Mouse (Mus musculus): ENCODE results near the gene Slc18a3. TPM values are rescaled to one million over a fixed set of nuclear protein-coding genes. Genes with fewer than 3 reads are reported as not detected.
A peak's percentile ranks its signal among the peaks of the same experiment; 100 is the strongest.

The Slc18a3 gene
- polyA plus RNA-seq, 1 experiment from 2014 or later: not detected

DNA sequence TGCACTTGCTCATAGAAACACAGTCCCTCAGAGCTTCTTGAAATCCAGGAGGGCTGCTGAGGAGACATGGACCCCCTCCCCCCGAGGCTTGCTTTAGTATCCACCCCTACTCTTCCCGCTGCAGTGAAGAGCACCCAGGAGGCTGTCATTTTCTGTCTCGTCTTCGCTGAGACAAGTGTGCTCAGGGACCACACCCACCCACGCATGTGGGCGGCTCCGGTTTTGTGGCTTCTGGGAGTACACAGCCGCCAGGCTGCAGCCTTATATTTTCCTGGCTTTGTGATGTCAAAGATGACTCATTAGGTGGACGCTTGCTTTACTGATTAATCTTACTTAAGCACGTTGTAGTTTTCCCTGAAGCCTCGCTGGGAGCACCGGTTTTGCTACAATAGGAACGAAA lies 27.9 kb upstream of the Slc18a3 start:
- 34% methylated on average over 13 of the region's 13 CpGs for WGBS
- Histone ChIP-seq H3K27me3 (ENCODE audit: low read depth, poor library complexity, severe bottlenecking) (peaks cover 30% of the 10 kb centered on the region), H3K4me1 (no peaks in the 10 kb centered on the region), H3K36me3 (no peaks in the 10 kb centered on the region), H3K9me3 (replicated peaks) (no peaks in the 10 kb centered on the region), H3K27ac (no peak overlapping the region), H3K4me3 (no peak overlapping the region)
- no peak for DNase-seq (ENCODE audit: low spot score)

DNA sequence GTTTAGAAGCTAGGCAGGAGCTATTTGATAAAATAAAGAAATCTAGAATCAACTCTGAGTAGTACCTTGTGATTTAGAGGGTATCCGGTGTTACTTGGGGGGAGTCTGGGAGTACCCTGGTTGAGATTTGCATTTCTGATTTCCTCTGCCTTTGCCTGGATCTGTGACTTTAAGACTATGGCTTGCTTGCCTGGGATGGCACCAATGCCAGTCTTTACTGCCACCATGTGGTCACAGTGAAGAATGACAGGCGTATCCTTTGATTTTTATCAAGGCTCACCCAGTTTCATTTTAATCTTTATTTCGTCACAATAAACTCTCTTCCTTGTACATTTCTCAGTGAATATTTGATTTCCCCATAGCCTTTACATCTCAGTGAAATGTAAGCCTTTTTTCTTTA lies 17.4 kb upstream of the Slc18a3 start:
- WGBS: 11% methylated on average over 3 of the region's 3 CpGs

DNA sequence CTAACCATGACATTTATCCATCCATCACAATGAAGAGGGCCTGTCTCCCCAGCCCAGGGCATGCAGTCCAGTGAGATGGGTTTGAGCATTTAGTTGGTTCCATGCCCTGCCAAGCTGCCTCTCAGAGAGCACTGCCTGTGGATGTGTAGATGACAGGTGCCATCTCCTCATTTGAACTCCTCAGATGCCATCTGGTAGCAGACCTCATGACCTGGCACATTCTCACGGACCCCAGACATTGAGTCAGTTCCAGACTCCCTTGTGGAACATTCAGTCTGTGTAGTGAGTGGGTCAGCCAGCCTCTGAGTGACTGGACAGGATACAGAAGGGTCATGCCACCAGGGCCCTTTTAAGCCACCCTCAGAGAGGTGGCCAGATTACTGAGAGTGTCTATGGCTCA lies 12.9 kb upstream of the Slc18a3 start:
- Histone ChIP-seq H3K4me3 (no peak overlapping the region), H3K36me3 (no peaks in the 10 kb centered on the region), H3K4me1 (no peaks in the 10 kb centered on the region), H3K9me3 (replicated peaks) (no peaks in the 10 kb centered on the region), H3K27ac (no peak overlapping the region), H3K27me3 (ENCODE audit: low read depth, poor library complexity, severe bottlenecking) (no peaks in the 10 kb centered on the region)
- no peak for DNase-seq (ENCODE audit: low spot score)
- WGBS: 83% methylated on average over 1 of the region's 1 CpGs

More for the DNA sequence above, 17.4 kb upstream of the Slc18a3 start:
- Histone ChIP-seq H3K36me3 (no peaks in the 10 kb centered on the region), H3K9me3 (replicated peaks) (no peaks in the 10 kb centered on the region), H3K4me3 (no peak overlapping the region), H3K27ac (no peak overlapping the region), H3K4me1 (no peaks in the 10 kb centered on the region), H3K27me3 (ENCODE audit: low read depth, poor library complexity, severe bottlenecking) (no peaks in the 10 kb centered on the region)
- DNase-seq (ENCODE audit: low spot score): no peak

DNA sequence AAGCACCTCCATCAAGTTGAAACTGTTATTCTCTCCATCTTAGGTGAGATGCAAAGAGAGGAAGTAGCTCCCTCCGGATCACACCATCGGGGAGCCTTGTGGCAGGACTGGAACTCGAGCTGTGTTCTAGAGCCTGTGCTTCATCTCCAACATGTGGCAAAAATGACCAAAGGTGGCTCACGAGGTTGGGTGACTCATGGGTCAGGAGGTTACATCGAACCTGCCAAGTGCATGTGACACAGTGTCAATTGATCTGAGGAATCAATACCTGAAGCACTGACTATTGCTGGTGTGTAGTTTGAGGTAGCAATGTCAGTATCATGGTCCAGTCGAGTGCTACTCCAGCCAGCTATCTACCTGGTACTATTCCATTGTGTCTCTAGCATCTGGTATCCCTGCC lies 11.9 kb upstream of the Slc18a3 start:
- Histone ChIP-seq H3K27ac (no peak overlapping the region), H3K4me1 (no peaks in the 10 kb centered on the region), H3K27me3 (ENCODE audit: low read depth, poor library complexity, severe bottlenecking) (no peaks in the 10 kb centered on the region), H3K4me3 (no peak overlapping the region), H3K9me3 (replicated peaks) (no peaks in the 10 kb centered on the region), H3K36me3 (no peaks in the 10 kb centered on the region)
- DNase-seq (ENCODE audit: low spot score): no peak
- 80% methylated on average over 6 of the region's 6 CpGs for WGBS

DNA sequence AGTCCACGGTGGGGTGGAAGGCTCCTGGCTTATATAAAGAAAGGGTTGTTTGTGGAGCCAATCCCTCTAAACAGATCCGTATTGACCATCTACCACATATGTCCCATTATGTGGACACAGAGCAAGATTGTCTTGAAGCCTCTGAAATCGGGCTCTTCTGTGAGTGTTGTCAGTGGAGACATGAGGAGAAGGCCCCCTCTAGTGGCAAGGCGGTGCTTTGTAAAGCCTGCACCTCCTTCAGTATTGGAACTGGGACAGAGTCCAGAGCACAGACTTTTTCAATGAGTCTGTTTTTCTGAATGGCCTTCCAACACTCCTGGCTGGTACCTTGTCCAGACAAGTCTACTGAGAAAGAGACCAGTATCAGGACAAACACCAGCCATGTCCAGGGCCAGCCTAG lies 8.3 kb upstream of the Slc18a3 start:
- DNase-seq (ENCODE audit: low spot score): peak; percentile 57
- Histone ChIP-seq H3K4me3 (no peak overlapping the region), H3K4me1 (no peaks in the 10 kb centered on the region), H3K9me3 (replicated peaks) (no peaks in the 10 kb centered on the region), H3K27ac (no peak overlapping the region), H3K27me3 (ENCODE audit: low read depth, poor library complexity, severe bottlenecking) (peaks cover 9% of the 10 kb centered on the region; the same call in 1 of the 2 replicates), H3K36me3 (no peaks in the 10 kb centered on the region)
- WGBS: 17% methylated on average over 4 of the region's 4 CpGs

DNA sequence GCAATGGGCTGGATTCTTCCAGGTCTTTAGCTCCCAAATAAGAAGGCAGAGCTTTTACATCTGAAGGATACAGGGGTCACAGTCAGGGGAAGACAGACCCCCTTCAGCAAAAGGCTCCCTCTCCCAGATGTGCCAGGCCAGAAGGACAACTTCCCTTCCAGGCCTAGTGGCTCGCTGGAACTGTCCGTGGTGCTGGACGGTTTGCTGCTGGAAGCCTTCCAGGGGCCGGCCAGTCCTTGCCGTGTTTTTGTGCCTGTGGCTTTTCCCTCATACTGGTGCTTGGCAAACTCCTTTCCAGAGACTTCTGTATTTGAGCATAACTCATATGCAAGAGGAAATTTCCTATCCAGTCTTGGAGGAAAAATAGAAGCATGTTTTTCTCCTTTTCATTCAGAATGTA lies 3.0 kb upstream of the Slc18a3 start:
- Histone ChIP-seq H3K27ac (no peak overlapping the region), H3K36me3 (no peaks in the 10 kb centered on the region), H3K27me3 (ENCODE audit: low read depth, poor library complexity, severe bottlenecking) (peaks cover 61% of the 10 kb centered on the region), H3K4me3 (no peak overlapping the region), H3K4me1 (peaks cover 25% of the 10 kb centered on the region), H3K9me3 (replicated peaks) (no peaks in the 10 kb centered on the region)
- 7% methylated on average over 5 of the region's 5 CpGs for WGBS
- peak; percentile 85 for DNase-seq (ENCODE audit: low spot score)

DNA sequence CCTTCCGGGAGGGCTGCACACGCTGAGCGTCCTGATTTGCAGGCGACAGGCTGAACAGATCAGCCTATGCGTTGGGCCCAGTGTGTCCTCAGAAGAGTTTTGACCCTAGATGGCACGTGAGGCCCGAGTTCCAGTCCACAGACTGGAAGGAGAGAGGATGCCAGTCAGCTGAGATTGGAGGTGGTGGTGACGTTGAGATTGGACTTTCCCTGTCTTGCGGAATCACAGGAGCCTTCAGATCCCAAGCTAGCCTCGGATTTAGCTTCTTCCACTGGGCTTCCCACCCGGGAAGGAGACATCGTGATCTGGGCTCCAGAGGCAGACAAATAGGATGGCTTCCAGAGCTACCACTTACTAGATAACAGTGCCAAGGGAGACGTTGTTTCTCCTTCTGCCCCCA lies 1.2 kb upstream of the Slc18a3 start, which contains the start of gene Chat:
TSS of gene Chat (minus strand) at position 101 of the 400 bp plus-strand sequence.
- no peaks in the 10 kb centered on the region for H3K9me3 ChIP-seq (replicated peaks)
- 13% methylated on average over 13 of the region's 13 CpGs for WGBS

DNA sequence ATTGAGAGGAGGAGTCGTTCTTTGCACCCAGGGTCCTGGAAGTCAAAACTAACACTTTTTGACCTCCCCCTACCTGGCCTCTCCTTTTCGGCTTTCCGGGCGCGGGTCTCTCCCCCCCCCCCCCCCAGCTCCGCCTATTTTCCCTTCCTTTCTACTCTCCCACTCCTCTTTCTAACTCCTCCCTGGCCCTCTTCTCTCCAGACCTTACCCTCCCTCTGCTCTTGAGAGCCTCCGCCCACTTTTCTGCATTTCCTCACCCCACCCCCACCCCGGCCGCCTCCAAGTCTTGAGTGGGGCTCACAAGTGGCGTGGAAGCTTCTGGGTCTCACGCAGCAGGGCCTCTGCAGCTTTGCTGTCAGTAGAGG lies 838 bp upstream of the Slc18a3 start:
- DNase-seq (ENCODE audit: low spot score): no peak
- Histone ChIP-seq H3K9me3 (replicated peaks) (no peaks in the 10 kb centered on the region), H3K4me1 (peaks cover 27% of the 10 kb centered on the region), H3K4me3 (peak overlapping the region; percentile 49), H3K36me3 (no peaks in the 10 kb centered on the region), H3K27ac (no peak overlapping the region), H3K27me3 (ENCODE audit: low read depth, poor library complexity, severe bottlenecking) (peaks cover 82% of the 10 kb centered on the region)
- 4% methylated on average over 7 of the region's 11 CpGs for WGBS

More for the DNA sequence above, 1.2 kb upstream of the Slc18a3 start, which contains the start of gene Chat:
- Histone ChIP-seq H3K4me3 (peak within 1 kb of the TSS; percentile 49), H3K4me1 (peaks cover 25% of the 10 kb centered on the region), H3K36me3 (no peaks in the 10 kb centered on the region), H3K27me3 (ENCODE audit: low read depth, poor library complexity, severe bottlenecking) (peaks cover 78% of the 10 kb centered on the region), H3K27ac (no peak within 1 kb of the TSS)
- DNase-seq (ENCODE audit: low spot score): no peak

DNA sequence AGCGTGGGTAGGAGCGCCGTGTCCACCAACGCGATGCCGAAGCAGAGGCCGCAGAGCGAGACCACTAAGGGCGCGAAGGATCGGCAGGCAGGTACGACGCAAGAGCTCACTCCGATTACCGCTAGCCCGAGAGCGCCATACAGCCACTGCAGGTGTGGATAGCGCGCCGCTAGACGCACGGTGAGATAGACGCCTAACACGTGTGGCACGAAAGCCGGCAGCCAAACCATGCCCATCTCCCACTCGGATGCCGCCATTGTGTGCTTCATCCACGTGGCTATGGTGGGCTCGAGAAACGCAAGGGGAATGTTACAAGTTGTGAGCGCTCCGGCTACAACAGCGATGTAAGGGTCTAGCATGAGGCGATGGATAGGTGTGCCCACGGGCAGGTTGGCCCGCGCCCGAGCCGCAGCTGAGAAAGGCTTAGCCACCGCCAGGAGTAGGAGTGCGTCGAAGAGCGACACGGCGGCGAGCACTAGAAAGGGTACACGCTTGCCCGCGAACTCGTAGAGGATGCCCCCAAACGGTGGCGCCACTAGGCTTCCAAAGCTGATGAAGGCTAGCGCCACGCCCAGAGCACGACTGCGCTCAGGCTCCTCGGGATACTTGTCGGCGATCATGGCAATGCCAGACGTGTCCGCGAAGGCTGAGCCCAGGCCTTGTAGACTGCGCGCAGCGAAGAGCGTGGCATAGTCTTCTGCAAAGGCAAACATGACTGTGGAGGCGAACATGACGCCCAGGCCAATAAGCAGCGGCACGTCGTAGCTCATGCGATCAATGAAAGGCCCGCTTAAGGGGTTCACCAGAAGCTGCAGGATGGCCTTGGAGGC lies 1.2 kb downstream of the Slc18a3 start:
- WGBS: 4% methylated on average over 74 of the region's 74 CpGs
- H3K4me1 ChIP-seq: peaks cover 29% of the 10 kb centered on the region
- no peaks in the 10 kb centered on the region for H3K36me3 ChIP-seq
- H3K4me3 ChIP-seq: peak overlapping the region; percentile 49; the same call in 1 of the 2 replicates
- no peaks in the 10 kb centered on the region for H3K9me3 ChIP-seq (replicated peaks)
- peak; percentile 43 for DNase-seq (ENCODE audit: low spot score)
- H3K27ac ChIP-seq: no peak overlapping the region
- peaks cover 98% of the 10 kb centered on the region for H3K27me3 ChIP-seq (ENCODE audit: low read depth, poor library complexity, severe bottlenecking)

DNA sequence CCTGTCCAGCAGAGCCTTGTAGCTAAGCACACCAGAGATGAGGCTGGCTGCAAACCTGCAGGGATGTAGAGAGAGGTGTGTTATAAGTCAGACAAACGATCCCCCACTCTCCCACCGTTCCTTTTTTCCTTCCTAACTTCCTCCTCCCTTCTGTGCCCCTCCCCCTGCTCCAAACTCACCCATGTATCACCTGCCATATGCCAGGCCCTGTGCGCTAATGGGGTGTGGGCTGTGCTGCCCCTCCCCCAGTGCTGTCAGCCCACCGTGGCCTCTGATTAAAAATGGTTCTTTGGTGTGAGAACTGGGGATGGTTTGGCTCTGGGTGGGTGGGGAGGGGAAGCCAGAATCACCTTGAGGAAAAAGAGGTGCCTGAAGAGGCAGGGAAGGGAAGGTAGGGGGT lies 12.1 kb downstream of the Slc18a3 start:
- Histone ChIP-seq H3K27me3 (ENCODE audit: low read depth, poor library complexity, severe bottlenecking) (peaks cover 57% of the 10 kb centered on the region), H3K9me3 (replicated peaks) (no peaks in the 10 kb centered on the region), H3K36me3 (no peaks in the 10 kb centered on the region), H3K4me3 (no peak overlapping the region), H3K4me1 (peaks cover 8% of the 10 kb centered on the region), H3K27ac (no peak overlapping the region)
- WGBS: 13% methylated on average over 4 of the region's 4 CpGs
- DNase-seq (ENCODE audit: low spot score): peak; percentile 21

DNA sequence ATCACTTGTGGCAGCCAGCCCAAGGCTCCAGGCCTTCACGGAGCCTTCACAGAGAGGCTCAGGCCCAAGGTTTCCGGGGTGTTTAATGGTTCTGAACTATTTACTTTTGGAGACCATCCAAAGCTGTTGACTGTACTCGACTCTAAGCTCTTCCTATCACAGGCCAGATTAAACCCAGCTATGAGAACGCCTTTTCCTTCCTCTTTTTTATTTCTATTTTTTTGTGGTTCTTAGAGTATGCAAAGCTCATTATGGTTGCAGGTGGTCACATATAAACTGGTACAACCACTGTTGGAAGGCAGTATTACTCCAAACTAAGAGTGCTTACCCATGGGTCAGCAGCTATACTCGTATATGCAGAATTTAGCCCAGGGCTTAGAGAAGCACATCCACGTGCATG lies 17.7 kb downstream of the Slc18a3 start:
- DNase-seq (ENCODE audit: low spot score): no peak
- H3K36me3 ChIP-seq: no peaks in the 10 kb centered on the region
- no peaks in the 10 kb centered on the region for H3K9me3 ChIP-seq (replicated peaks)
- no peaks in the 10 kb centered on the region; the same call in 1 of the 2 replicates for H3K4me1 ChIP-seq
- 88% methylated on average over 6 of the region's 6 CpGs for WGBS
- no peak overlapping the region for H3K27ac ChIP-seq
- peaks cover 12% of the 10 kb centered on the region; the same call in 1 of the 2 replicates for H3K27me3 ChIP-seq (ENCODE audit: low read depth, poor library complexity, severe bottlenecking)
- no peak overlapping the region for H3K4me3 ChIP-seq

DNA sequence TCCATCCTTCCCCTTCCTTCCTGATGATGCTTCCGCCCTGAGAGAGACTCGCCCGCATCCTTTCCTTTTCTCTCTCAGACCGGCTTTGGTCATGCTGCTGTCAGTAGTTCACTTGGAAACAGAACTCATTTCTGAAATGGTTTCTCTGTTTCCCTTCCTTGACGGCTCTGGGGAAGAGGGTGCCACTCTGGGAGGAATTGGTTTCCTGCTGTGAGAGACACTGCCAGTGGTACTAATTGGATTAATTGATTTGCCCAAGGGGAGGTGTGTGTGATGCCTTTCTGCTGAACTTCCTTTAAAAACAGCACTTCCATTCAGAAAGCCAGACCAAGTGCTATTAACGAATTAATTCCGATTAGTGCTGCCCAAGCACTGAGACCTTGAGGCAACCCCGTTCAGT lies 21.2 kb downstream of the Slc18a3 start:
- Histone ChIP-seq H3K27ac (no peak overlapping the region), H3K4me1 (peaks cover 14% of the 10 kb centered on the region), H3K9me3 (replicated peaks) (no peaks in the 10 kb centered on the region), H3K36me3 (no peaks in the 10 kb centered on the region), H3K4me3 (no peak overlapping the region), H3K27me3 (ENCODE audit: low read depth, poor library complexity, severe bottlenecking) (peaks cover 9% of the 10 kb centered on the region; the same call in 1 of the 2 replicates)
- DNase-seq (ENCODE audit: low spot score): peak; percentile 25
- WGBS: 26% methylated on average over 8 of the region's 8 CpGs

DNA sequence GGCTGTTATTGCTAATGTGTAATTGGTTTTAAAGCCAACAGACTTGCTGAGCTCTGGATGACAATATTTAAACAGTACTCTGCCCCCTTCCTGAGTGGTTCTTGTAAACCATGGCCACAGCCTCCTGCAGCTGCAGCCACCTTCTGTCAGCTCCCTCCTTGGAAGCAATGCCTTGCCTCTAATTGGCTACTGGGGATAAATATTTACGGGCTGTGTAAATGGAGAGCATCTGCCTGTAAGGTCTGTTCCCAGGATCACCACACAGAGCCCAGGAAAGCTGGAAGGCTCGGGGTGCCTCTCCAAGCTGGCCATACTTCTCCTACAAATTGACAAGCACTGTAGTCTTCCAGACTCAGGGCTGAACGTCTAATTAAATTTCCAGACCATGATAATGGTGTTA lies 24.9 kb downstream of the Slc18a3 start:
- Histone ChIP-seq H3K27me3 (ENCODE audit: low read depth, poor library complexity, severe bottlenecking) (peaks cover 9% of the 10 kb centered on the region; the same call in 1 of the 2 replicates), H3K27ac (no peak overlapping the region), H3K36me3 (no peaks in the 10 kb centered on the region), H3K9me3 (replicated peaks) (no peaks in the 10 kb centered on the region), H3K4me3 (no peak overlapping the region), H3K4me1 (peaks cover 21% of the 10 kb centered on the region)
- 26% methylated on average over 3 of the region's 3 CpGs for WGBS
- no peak for DNase-seq (ENCODE audit: low spot score)
